Mouse (Mus musculus) kidney, postnatal 14 days (tissue): ENCODE data around the gene Cbarp.
"Not testable (repeated sequence)": the region's sequence is repeated elsewhere in the genome, so short reads cannot be mapped to it uniquely, and the experiment has no call there.

Experiments used
- DNase-seq: peaks from one replicate; pipeline ENCODE4 v3.0.0; 2022; ENCODE audit warnings: mixed read lengths

Cbarp gene

GRCm38 (mm10) chr10:80169651-80170050 is 29.0 kb upstream of the Cbarp start:
- no peak for DNase-seq

- no peak for DNase-seq
Measured at GRCm38 (mm10) chr10:80169070-80169469, 28.4 kb upstream of the Cbarp start.

- peak; percentile 97 for DNase-seq
Measured at GRCm38 (mm10) chr10:80168038-80168661, 27.5 kb upstream of the Cbarp start.

- peak; percentile 99 for DNase-seq
Measured at GRCm38 (mm10) chr10:80167460-80168037, 26.9 kb upstream of the Cbarp start.

- DNase-seq = not testable (repeated sequence)
Measured at GRCm38 (mm10) chr10:80166136-80166535, 25.5 kb upstream of the Cbarp start.

GRCm38 (mm10) chr10:80165392-80166128 is 24.9 kb upstream of the Cbarp start, which contains the start of gene Cirbp:
TSS of gene Cirbp (plus strand) at chr10:80165985.
- peak; percentile 70 for DNase-seq

GRCm38 (mm10) chr10:80164998-80165344 is 24.3 kb upstream of the Cbarp start:
- peak; percentile 98 for DNase-seq

- DNase-seq = peak; percentile 60
Measured at GRCm38 (mm10) chr10:80164161-80164997, 23.7 kb upstream of the Cbarp start.

- DNase-seq = no peak
Measured at GRCm38 (mm10) chr10:80163721-80164120, 23.1 kb upstream of the Cbarp start.

GRCm38 (mm10) chr10:80162716-80163299 is 22.2 kb upstream of the Cbarp start:
- DNase-seq = no peak

- no peak for DNase-seq
Measured at GRCm38 (mm10) chr10:80162243-80162608, 21.6 kb upstream of the Cbarp start.

GRCm38 (mm10) chr10:80161522-80162242 is 21.0 kb upstream of the Cbarp start:
- peak; percentile 77 for DNase-seq

- peak; percentile 96 for DNase-seq
Measured at GRCm38 (mm10) chr10:80160455-80161371, 20.1 kb upstream of the Cbarp start.

GRCm38 (mm10) chr10:80159561-80160454 is 19.2 kb upstream of the Cbarp start:
- peak; percentile 99 for DNase-seq

- peak; percentile 71 for DNase-seq
Measured at GRCm38 (mm10) chr10:80159021-80159560, 18.5 kb upstream of the Cbarp start.

- DNase-seq = peak; percentile 86
Measured at GRCm38 (mm10) chr10:80158307-80158986, 17.8 kb upstream of the Cbarp start.

GRCm38 (mm10) chr10:80157141-80157929 is 16.7 kb upstream of the Cbarp start:
- no peak for DNase-seq

- peak; percentile 71 for DNase-seq
Measured at GRCm38 (mm10) chr10:80156752-80157053, 16.1 kb upstream of the Cbarp start.
